Mouse (Mus musculus): ENCODE results near the gene Gpr18. TPM values are rescaled to one million over a fixed set of nuclear protein-coding genes. Genes with fewer than 3 reads are reported as not detected.
A peak's percentile ranks its signal among the peaks of the same experiment; 100 is the strongest.

Gene Gpr18
- polyA plus RNA-seq, 1 experiment: not detected

DNA sequence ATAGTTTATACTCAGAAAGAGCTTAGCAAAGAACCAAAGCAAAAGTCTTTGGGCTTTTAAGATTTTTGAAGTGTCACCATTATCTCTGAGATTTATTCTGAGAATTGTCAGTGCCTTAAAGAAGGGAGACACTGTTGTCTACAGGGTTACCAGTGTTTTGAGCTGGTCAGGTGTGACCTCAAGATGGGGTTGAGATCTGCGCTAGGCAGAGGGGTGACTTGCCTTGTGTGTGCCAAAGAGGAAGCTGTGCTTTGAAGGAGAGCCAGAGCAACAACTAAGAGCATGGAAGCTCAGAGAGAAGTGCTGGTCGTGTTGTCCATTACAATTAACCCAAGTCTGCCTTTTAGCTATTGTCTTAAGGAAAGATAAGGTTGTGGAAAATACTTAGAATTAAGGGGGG is 45.0 kb upstream of the Gpr18 start:
- TF ChIP-seq POLR2A (IDR thresholded peaks at IDR 0.05; ENCODE audit: borderline replicate concordance, insufficient read depth, low read length): no peak
- TF ChIP-seq CTCF (IDR thresholded peaks at IDR 0.05; ENCODE audit: borderline replicate concordance, insufficient read depth, low read depth, low read length): no peak
- no peak overlapping the region for H3K4me3 ChIP-seq (replicated peaks; ENCODE audit: insufficient read depth, low read depth, low read length)
- no peaks in the 10 kb centered on the region for H3K4me1 ChIP-seq (ENCODE audit: control insufficient read depth, insufficient read depth, low read length)
- H3K27me3 ChIP-seq (ENCODE audit: control insufficient read depth, insufficient read depth, low read length): no peaks in the 10 kb centered on the region
- no peak overlapping the region for H3K27ac ChIP-seq (ENCODE audit: insufficient read depth, low read length)
- 46% methylated on average over 2 of the region's 2 CpGs for WGBS
- no peak for DNase-seq

DNA sequence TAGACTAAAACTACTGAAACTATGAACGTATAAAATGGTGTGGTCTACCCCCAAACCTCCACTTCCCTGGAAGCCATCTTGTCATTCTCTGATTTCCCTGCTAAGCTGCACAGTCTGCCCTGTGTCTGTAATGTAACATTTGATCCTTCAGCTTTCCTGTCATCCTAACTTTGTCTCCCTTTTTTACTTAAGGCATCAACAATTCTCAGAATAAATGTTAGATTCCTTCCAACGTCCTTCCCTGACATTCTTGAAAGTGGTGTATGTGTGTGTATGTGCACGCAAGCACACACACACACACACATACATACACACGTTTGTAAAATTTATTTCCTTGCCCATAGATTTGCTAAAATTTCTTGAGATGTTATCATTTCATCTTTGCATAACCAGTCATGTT is 44.5 kb upstream of the Gpr18 start:
- no peak for DNase-seq
- H3K4me3 ChIP-seq (replicated peaks; ENCODE audit: insufficient read depth, low read depth, low read length): no peak overlapping the region
- WGBS: 93% methylated on average over 4 of the region's 4 CpGs
- no peaks in the 10 kb centered on the region for H3K4me1 ChIP-seq (ENCODE audit: control insufficient read depth, insufficient read depth, low read length)
- H3K27me3 ChIP-seq (ENCODE audit: control insufficient read depth, insufficient read depth, low read length): no peaks in the 10 kb centered on the region
- no peak overlapping the region for H3K27ac ChIP-seq (ENCODE audit: insufficient read depth, low read length)
- TF ChIP-seq CTCF (IDR thresholded peaks at IDR 0.05; ENCODE audit: borderline replicate concordance, insufficient read depth, low read depth, low read length): no peak
- TF ChIP-seq POLR2A (IDR thresholded peaks at IDR 0.05; ENCODE audit: borderline replicate concordance, insufficient read depth, low read length): no peak

DNA sequence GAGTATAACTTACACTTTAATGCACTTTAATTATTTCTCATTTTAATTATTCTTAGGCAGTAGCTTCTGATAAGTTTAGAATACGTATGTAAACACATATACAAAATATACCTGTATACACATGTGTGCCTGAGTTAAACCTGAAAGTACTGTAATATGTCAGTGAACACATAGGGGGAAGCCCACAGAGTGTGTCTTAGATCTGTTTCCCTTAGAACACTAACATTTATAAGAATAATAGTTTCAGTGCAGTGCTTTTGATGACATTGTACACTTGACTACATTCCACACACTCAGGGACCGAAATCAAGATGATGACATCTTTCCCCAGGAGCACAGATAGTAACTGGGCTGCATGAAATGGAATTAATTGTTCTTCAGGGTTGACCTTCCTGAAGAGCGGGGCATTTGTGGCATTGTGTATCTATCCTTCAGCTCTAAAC is 44.0 kb upstream of the Gpr18 start:
- H3K4me3 ChIP-seq (replicated peaks; ENCODE audit: insufficient read depth, low read depth, low read length): no peak overlapping the region
- no peaks in the 10 kb centered on the region for H3K4me1 ChIP-seq (ENCODE audit: control insufficient read depth, insufficient read depth, low read length)
- no peaks in the 10 kb centered on the region for H3K27me3 ChIP-seq (ENCODE audit: control insufficient read depth, insufficient read depth, low read length)
- 95% methylated on average over 3 of the region's 3 CpGs for WGBS
- H3K27ac ChIP-seq (ENCODE audit: insufficient read depth, low read length): no peak overlapping the region
- TF ChIP-seq POLR2A (IDR thresholded peaks at IDR 0.05; ENCODE audit: borderline replicate concordance, insufficient read depth, low read length) (no peak), CTCF (IDR thresholded peaks at IDR 0.05; ENCODE audit: borderline replicate concordance, insufficient read depth, low read depth, low read length) (no peak)
- DNase-seq: no peak

DNA sequence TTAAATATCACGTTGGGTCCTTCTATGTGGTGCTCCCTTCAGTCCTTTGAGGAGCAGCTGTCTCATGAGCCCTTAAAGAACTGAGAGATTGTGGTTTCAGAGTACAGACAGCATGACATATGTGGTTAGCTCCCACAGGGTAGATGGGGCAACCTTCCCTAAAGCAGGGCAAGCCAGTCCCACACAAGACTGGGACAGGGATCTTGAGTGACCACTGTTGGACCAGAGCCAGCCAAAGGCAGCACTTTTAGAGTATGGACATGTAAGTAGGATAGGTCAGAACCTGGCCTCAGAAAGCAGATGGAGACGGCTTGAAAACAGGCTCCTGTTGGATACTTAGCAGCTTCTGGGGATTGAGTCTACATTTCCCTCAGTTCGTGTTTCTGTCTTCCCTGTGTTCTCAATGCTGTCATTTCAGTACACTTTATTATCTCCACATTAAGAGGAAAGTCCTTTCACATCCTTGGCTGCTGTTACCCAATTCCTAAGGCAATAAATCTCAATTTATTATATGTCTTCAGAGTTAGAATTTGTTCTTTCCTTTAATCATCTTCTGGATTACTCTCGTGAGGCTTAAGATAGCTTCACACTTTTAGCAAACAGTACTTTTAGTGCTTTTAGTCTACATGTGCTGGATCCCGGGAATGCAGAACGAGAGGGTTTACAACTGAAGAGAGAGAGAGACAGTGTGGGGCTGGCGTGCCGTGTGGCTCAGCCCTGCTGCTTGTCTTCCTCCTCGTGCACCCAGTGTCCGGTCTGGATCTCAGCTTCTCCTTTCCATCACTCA is 43.4 kb upstream of the Gpr18 start:
- no peak for TF ChIP-seq POLR2A (IDR thresholded peaks at IDR 0.05; ENCODE audit: borderline replicate concordance, insufficient read depth, low read length)
- TF ChIP-seq CTCF (IDR thresholded peaks at IDR 0.05; ENCODE audit: borderline replicate concordance, insufficient read depth, low read depth, low read length): no peak
- Histone ChIP-seq H3K4me3 (replicated peaks; ENCODE audit: insufficient read depth, low read depth, low read length) (no peak overlapping the region), H3K4me1 (ENCODE audit: control insufficient read depth, insufficient read depth, low read length) (no peaks in the 10 kb centered on the region), H3K27me3 (ENCODE audit: control insufficient read depth, insufficient read depth, low read length) (no peaks in the 10 kb centered on the region), H3K27ac (ENCODE audit: insufficient read depth, low read length) (no peak overlapping the region)
- DNase-seq: peak in 1 of 2 experiments; percentile 8
- WGBS: 89% methylated on average over 10 of the region's 10 CpGs

DNA sequence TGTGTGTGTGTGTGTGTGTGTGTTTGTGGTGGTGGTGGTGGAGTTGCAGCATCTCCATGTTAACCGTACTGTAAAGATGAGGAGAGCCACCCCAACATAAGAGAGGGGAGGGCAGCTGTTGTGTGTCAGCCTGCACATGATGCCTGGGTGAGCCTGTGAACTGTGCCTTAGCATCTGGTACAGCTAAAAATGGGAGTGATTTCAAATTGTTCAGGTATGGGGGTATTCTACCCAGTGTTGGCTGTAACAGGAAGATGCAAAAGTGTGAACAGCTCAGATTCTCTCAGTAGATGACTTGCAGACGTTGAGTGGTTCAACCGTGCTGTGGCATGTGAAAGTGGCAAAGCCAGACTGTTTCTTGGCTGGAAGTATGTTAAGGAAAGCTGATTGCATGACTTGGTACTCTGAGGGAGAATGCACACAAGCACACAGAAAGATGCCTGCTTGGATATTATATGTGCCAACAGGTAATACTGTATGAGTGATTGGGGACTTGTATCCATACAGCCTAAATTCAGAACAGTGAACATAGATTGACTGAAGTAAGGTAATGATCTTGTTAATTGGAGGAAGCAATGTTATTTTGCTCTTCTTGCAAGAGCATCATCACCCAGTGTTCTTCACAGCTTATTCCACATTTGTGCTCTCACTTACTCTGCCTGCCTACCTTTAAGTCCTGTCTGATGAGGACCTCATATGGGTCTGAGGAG is 42.6 kb upstream of the Gpr18 start:
- Histone ChIP-seq H3K27me3 (ENCODE audit: control insufficient read depth, insufficient read depth, low read length) (no peaks in the 10 kb centered on the region), H3K4me3 (replicated peaks; ENCODE audit: insufficient read depth, low read depth, low read length) (no peak overlapping the region), H3K27ac (ENCODE audit: insufficient read depth, low read length) (no peak overlapping the region), H3K4me1 (ENCODE audit: control insufficient read depth, insufficient read depth, low read length) (no peaks in the 10 kb centered on the region)
- TF ChIP-seq POLR2A (IDR thresholded peaks at IDR 0.05; ENCODE audit: borderline replicate concordance, insufficient read depth, low read length) (no peak), CTCF (IDR thresholded peaks at IDR 0.05; ENCODE audit: borderline replicate concordance, insufficient read depth, low read depth, low read length) (no peak)
- WGBS: 81% methylated on average over 3 of the region's 3 CpGs
- DNase-seq: no peak

GRCm38 (mm10) chr14:121957176-121957871 is 41.7 kb upstream of the Gpr18 start:
- no peak for DNase-seq
- H3K27me3 ChIP-seq (ENCODE audit: control insufficient read depth, insufficient read depth, low read length): no peaks in the 10 kb centered on the region
- no peak overlapping the region for H3K4me3 ChIP-seq (replicated peaks; ENCODE audit: insufficient read depth, low read depth, low read length)
- TF ChIP-seq CTCF (IDR thresholded peaks at IDR 0.05; ENCODE audit: borderline replicate concordance, insufficient read depth, low read depth, low read length) (no peak), POLR2A (IDR thresholded peaks at IDR 0.05; ENCODE audit: borderline replicate concordance, insufficient read depth, low read length) (no peak)
- WGBS: 90% methylated on average over 10 of the region's 10 CpGs
- H3K27ac ChIP-seq (ENCODE audit: insufficient read depth, low read length): no peak overlapping the region
- H3K4me1 ChIP-seq (ENCODE audit: control insufficient read depth, insufficient read depth, low read length): no peaks in the 10 kb centered on the region

GRCm38 (mm10) chr14:121956291-121956690 is 40.7 kb upstream of the Gpr18 start:
- H3K27me3 ChIP-seq (ENCODE audit: control insufficient read depth, insufficient read depth, low read length): no peaks in the 10 kb centered on the region
- DNase-seq: no peak
- 90% methylated on average over 5 of the region's 5 CpGs for WGBS
- no peaks in the 10 kb centered on the region for H3K4me1 ChIP-seq (ENCODE audit: control insufficient read depth, insufficient read depth, low read length)
- TF ChIP-seq CTCF (IDR thresholded peaks at IDR 0.05; ENCODE audit: borderline replicate concordance, insufficient read depth, low read depth, low read length) (no peak), POLR2A (IDR thresholded peaks at IDR 0.05; ENCODE audit: borderline replicate concordance, insufficient read depth, low read length) (no peak)
- H3K27ac ChIP-seq (ENCODE audit: insufficient read depth, low read length): no peak overlapping the region
- H3K4me3 ChIP-seq (replicated peaks; ENCODE audit: insufficient read depth, low read depth, low read length): no peak overlapping the region

Measured in cerebellum, adult 2 months (tissue).